Mouse (Mus musculus) large intestine, adult 2 months (tissue): ENCODE results near the gene Ccdc83. TPM values are rescaled to one million over a fixed set of nuclear protein-coding genes. Genes with fewer than 3 reads are reported as not detected.
"Not testable (repeated sequence)": the region's sequence is repeated elsewhere in the genome, so short reads cannot be mapped to it uniquely, and the experiment has no call there.

Source experiments
- DNase-seq: peaks from one replicate; pipeline ENCODE4 v3.0.0-alpha.2; 2012; ENCODE audit warnings: low read depth, low spot score
- WGBS: fragments of 180-500 bp; shearing (Covaris S2); methylation state at CpG from one replicate; pipeline ENCODE4 v1.1.7; 2018; 5-methylcytosine and 5-hydroxymethylcytosine counted together
- polyA plus RNA-seq: library from polyadenylated mRNA; depleted of rRNA; stranded (reverse); fragments of >200 nt; gene quantifications from 2 replicates; pipeline ENCODE4 v1.2.3, GENCODE M21; 2012

Gene Ccdc83
- polyA plus RNA-seq, 1 experiment, result not detected

- 75% methylated on average over 3 of the region's 3 CpGs for WGBS
- DNase-seq, result no peak
These were observed 4.6 kb upstream of the Ccdc83 start for GRCm38 (mm10) chr7:90270141-90270540.

GRCm38 (mm10) chr7:90261902-90262599 lies 3.5 kb downstream of the Ccdc83 start:
- DNase-seq, result no peak
- 48% methylated on average over 7 of the region's 7 CpGs for WGBS

- 74% methylated on average over 2 of the region's 2 CpGs for WGBS
- DNase-seq, result no peak
These were observed 5.7 kb downstream of the Ccdc83 start for GRCm38 (mm10) chr7:90259899-90260298.

GRCm38 (mm10) chr7:90258701-90259100 lies 6.9 kb downstream of the Ccdc83 start:
- DNase-seq, result no peak
- WGBS, result 76% methylated on average over 2 of the region's 2 CpGs

- no peak for DNase-seq
- WGBS, result 69% methylated on average over 5 of the region's 5 CpGs
These were observed 12.6 kb downstream of the Ccdc83 start for GRCm38 (mm10) chr7:90252946-90253345.

- no peak for DNase-seq
- 86% methylated on average over 5 of the region's 5 CpGs for WGBS
These were observed 21.9 kb downstream of the Ccdc83 start for GRCm38 (mm10) chr7:90243643-90244042.

- DNase-seq, result no peak
- WGBS, result 73% methylated on average over 6 of the region's 6 CpGs
These were observed 22.4 kb downstream of the Ccdc83 start for GRCm38 (mm10) chr7:90243151-90243550.

GRCm38 (mm10) chr7:90236289-90236905 lies 29.2 kb downstream of the Ccdc83 start:
- 67% methylated on average over 4 of the region's 4 CpGs for WGBS
- DNase-seq, result no peak

GRCm38 (mm10) chr7:90233921-90234320 lies 31.7 kb downstream of the Ccdc83 start:
- no peak for DNase-seq
- WGBS, result 56% methylated on average over 4 of the region's 4 CpGs

GRCm38 (mm10) chr7:90231431-90231830 lies 34.1 kb downstream of the Ccdc83 start:
- 54% methylated on average over 9 of the region's 9 CpGs for WGBS
- DNase-seq, result no peak

GRCm38 (mm10) chr7:90228884-90229283 lies 36.7 kb downstream of the Ccdc83 start:
- not testable (repeated sequence) for DNase-seq

- WGBS, result 77% methylated on average over 4 of the region's 4 CpGs
- DNase-seq, result no peak
These were observed 37.5 kb downstream of the Ccdc83 start for GRCm38 (mm10) chr7:90228075-90228474.

GRCm38 (mm10) chr7:90221487-90221886 lies 44.1 kb downstream of the Ccdc83 start:
- 76% methylated on average over 2 of the region's 2 CpGs for WGBS
- DNase-seq, result no peak

- 51% methylated on average over 5 of the region's 5 CpGs for WGBS
- DNase-seq, result no peak
These were observed 47.5 kb downstream of the Ccdc83 start for GRCm38 (mm10) chr7:90218122-90218521.

- WGBS, result 61% methylated on average over 8 of the region's 8 CpGs
- no peak for DNase-seq
These were observed 49.1 kb downstream of the Ccdc83 start for GRCm38 (mm10) chr7:90216511-90216910.

GRCm38 (mm10) chr7:90210947-90211346 lies 54.6 kb downstream of the Ccdc83 start:
- no peak for DNase-seq

GRCm38 (mm10) chr7:90210116-90210515 lies 55.5 kb downstream of the Ccdc83 start:
- 98% methylated on average over 2 of the region's 2 CpGs for WGBS

GRCm38 (mm10) chr7:90203914-90204313 lies 61.7 kb downstream of the Ccdc83 start:
- DNase-seq, result no peak
- WGBS, result 97% methylated on average over 2 of the region's 2 CpGs

More at GRCm38 (mm10) chr7:90210116-90210515, 55.5 kb downstream of the Ccdc83 start:
- DNase-seq, result no peak

- WGBS, result 74% methylated on average over 2 of the region's 2 CpGs
- no peak for DNase-seq
These were observed 63.6 kb downstream of the Ccdc83 start for GRCm38 (mm10) chr7:90201877-90202465.

- WGBS, result 55% methylated on average over 5 of the region's 5 CpGs
- DNase-seq, result peak; percentile 4
These were observed 65.3 kb downstream of the Ccdc83 start for GRCm38 (mm10) chr7:90200251-90200650.

GRCm38 (mm10) chr7:90180635-90181034 lies 84.9 kb downstream of the Ccdc83 start:
- 64% methylated on average over 1 of the region's 1 CpGs for WGBS
- DNase-seq, result no peak
